Mouse (Mus musculus) hindbrain, embryonic 13.5 days (tissue): ENCODE results near the gene Nfib. TPM values are rescaled to one million over a fixed set of nuclear protein-coding genes. Genes with fewer than 3 reads are reported as not detected.

Experiments
- ATAC-seq: fragments of 200-750 bp; cut with Nextera tagmentation; 2 replicates; pipeline ENCODE4 v1.8.0; 2017; ENCODE audit warnings: moderate TSS enrichment; ENCODE audit not compliant: low FRiP score
- H3K27ac ChIP-seq: fragments of 300-500 bp; sonication (generic); 2 replicates; pipeline ENCODE4 v1.5.1; 2015; ENCODE audit warnings: inconsistent platforms, mild to moderate bottlenecking, moderate library complexity
- H3K27me3 ChIP-seq: fragments of 300-500 bp; sonication (generic); 2 replicates; pipeline ENCODE4 v1.6.1; 2015; ENCODE audit warnings: mild to moderate bottlenecking, inconsistent platforms
- H3K36me3 ChIP-seq: fragments of 300-500 bp; sonication (generic); 2 replicates; pipeline ENCODE4 v1.6.1; 2015; ENCODE audit warnings: mild to moderate bottlenecking, inconsistent platforms
- H3K4me1 ChIP-seq: fragments of 300-500 bp; sonication (generic); replicated peaks from 2 replicates; pipeline ENCODE4 v1.6.1; 2015; ENCODE audit warnings: inconsistent platforms
- H3K4me2 ChIP-seq: fragments of 300-500 bp; sonication (generic); 2 replicates; pipeline ENCODE4 v1.6.1; 2015; ENCODE audit warnings: inconsistent platforms, mild to moderate bottlenecking, moderate library complexity
- H3K4me3 ChIP-seq: fragments of 300-500 bp; sonication (generic); 2 replicates; pipeline ENCODE4 v1.5.1; 2015; ENCODE audit warnings: mild to moderate bottlenecking, inconsistent platforms
- H3K9ac ChIP-seq: fragments of 300-500 bp; sonication (generic); 2 replicates; pipeline ENCODE4 v1.6.1; 2015; ENCODE audit warnings: mild to moderate bottlenecking, inconsistent platforms
- H3K9me3 ChIP-seq: fragments of 300-500 bp; sonication (generic); 2 replicates; pipeline ENCODE4 v1.6.1; 2016; ENCODE audit warnings: inconsistent platforms
- WGBS: fragments of 180-500 bp; shearing (Covaris S2); methylation state at CpG from one replicate; pipeline ENCODE4 v1.1.7; 2015; 5-methylcytosine and 5-hydroxymethylcytosine counted together
- polyA plus RNA-seq: library from polyadenylated mRNA; unstranded; fragments of >200 nt; fragmentation: Nextera tagmentation; extraction: Ambion mirVana; gene quantifications from 2 replicates; pipeline ENCODE4 v1.2.1, GENCODE M21; 2015

The Nfib gene
- polyA plus RNA-seq, 1 experiment from 2014 or later = 107 TPM

DNA sequence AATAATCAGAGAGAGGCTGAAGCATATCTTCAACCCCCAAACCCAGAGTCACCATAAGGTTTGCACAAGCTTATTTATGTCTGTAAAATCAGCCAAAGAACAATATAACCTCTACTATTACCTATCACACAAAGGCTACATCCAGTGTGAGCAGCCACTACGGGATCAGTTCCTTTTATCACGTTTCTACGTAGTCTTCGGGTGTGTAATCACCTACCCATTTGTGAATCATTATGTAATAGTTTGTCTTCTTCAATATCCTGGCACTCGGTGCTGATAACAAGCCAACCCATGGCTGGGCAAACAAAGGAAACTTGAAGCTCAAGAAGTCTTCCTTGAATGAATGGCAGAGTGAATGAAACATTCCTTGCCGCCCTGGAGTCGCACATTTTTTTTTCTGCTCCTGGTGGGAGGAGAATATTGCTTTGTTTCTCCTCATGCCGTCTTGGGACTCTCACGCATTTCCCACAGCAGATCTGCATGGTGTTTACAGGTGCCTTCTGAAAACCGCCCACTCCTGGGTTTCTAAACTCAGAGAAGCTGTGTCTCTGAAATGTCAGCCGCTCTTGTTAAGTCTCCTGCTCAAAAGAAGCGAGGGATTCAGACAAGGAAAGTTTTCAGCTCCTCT lies 21.3 kb downstream of the Nfib start:
- WGBS = 59% methylated on average over 12 of the region's 12 CpGs
- peak overlapping the region; percentile 23 for H3K27ac ChIP-seq
- no peak for ATAC-seq

DNA sequence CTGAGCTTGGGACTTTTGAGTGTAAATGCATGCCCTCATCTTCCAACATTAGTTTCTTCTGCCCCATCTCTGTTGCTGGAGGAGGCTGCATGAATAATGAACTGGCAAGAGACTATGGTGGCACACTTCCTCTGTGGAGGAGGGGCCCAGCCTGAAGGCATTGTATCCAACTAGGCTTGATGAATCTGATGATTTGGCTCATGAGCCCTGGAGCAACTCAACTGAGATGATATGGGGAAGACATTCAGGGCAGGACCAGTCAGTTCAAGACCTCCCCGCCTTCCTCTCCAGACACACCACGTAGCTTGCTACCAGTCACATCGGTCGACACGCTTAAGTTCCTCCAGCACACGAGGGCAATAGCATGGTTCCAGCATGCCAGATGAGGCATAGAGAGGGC lies 22.0 kb downstream of the Nfib start:
- Histone ChIP-seq H3K4me2 (no peak overlapping the region), H3K4me1 (peaks cover 4% of the 10 kb centered on the region; the same call in 1 of the 2 replicates), H3K9ac (no peak overlapping the region), H3K9me3 (no peaks in the 10 kb centered on the region), H3K36me3 (no peaks in the 10 kb centered on the region), H3K27me3 (no peaks in the 10 kb centered on the region), H3K27ac (peak overlapping the region; percentile 18; the same call in 1 of the 2 replicates), H3K4me3 (no peak overlapping the region)
- WGBS = 86% methylated on average over 6 of the region's 6 CpGs
- ATAC-seq = no peak

More for the DNA sequence above, 21.3 kb downstream of the Nfib start:
- Histone ChIP-seq H3K4me1 (peaks cover 4% of the 10 kb centered on the region; the same call in 1 of the 2 replicates), H3K9me3 (no peaks in the 10 kb centered on the region), H3K4me2 (no peak overlapping the region), H3K36me3 (no peaks in the 10 kb centered on the region), H3K4me3 (no peak overlapping the region), H3K9ac (no peak overlapping the region), H3K27me3 (no peaks in the 10 kb centered on the region)

GRCm38 (mm10) chr4:82676104-82676503 lies 29.4 kb downstream of the Nfib start:
- H3K9me3 ChIP-seq = no peaks in the 10 kb centered on the region
- H3K4me1 ChIP-seq = no peaks in the 10 kb centered on the region
- H3K4me2 ChIP-seq = no peak overlapping the region
- H3K27ac ChIP-seq = no peak overlapping the region
- no peaks in the 10 kb centered on the region for H3K36me3 ChIP-seq
- H3K9ac ChIP-seq = no peak overlapping the region
- no peaks in the 10 kb centered on the region for H3K27me3 ChIP-seq
- ATAC-seq = no peak
- 93% methylated on average over 2 of the region's 2 CpGs for WGBS
- no peak overlapping the region for H3K4me3 ChIP-seq

- no peak overlapping the region for H3K9ac ChIP-seq
- 90% methylated on average over 3 of the region's 3 CpGs for whole genome bisulfite sequencing
Measured at GRCm38 (mm10) chr4:82667271-82667872, 38.2 kb downstream of the Nfib start.

DNA sequence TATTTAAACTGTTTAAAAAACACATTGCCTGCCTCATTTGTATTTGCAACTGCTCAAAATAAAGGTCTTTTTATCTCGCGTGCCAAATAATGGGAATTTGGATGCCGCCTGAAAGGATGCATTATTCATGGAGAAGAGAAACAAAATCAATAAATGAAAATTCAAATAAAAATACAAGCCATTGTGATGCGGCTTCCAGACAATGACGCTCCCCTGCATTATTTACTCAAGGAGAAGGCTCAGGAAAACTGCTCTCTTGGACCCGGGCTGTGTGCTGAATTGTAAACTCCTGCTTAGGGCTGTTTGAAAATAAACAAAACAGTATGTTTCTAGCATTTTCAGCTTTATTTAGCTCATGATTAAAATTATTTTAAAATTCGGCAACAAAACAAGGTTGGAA lies 41.1 kb downstream of the Nfib start:
- Histone ChIP-seq H3K27me3 (no peaks in the 10 kb centered on the region), H3K4me3 (no peak overlapping the region), H3K4me2 (no peak overlapping the region), H3K9me3 (no peaks in the 10 kb centered on the region), H3K36me3 (no peaks in the 10 kb centered on the region), H3K4me1 (peaks cover 22% of the 10 kb centered on the region), H3K27ac (no peak overlapping the region), H3K9ac (no peak overlapping the region)
- ATAC-seq = no peak
- 57% methylated on average over 7 of the region's 7 CpGs for WGBS

More at GRCm38 (mm10) chr4:82667271-82667872, 38.2 kb downstream of the Nfib start:
- no peak overlapping the region for H3K4me2 ChIP-seq
- H3K27me3 ChIP-seq = no peaks in the 10 kb centered on the region
- ATAC-seq = no peak
- no peak overlapping the region for H3K4me3 ChIP-seq
- H3K36me3 ChIP-seq = no peaks in the 10 kb centered on the region
- H3K4me1 ChIP-seq = peaks cover 16% of the 10 kb centered on the region
- H3K9me3 ChIP-seq = no peaks in the 10 kb centered on the region
- no peak overlapping the region for H3K27ac ChIP-seq

DNA sequence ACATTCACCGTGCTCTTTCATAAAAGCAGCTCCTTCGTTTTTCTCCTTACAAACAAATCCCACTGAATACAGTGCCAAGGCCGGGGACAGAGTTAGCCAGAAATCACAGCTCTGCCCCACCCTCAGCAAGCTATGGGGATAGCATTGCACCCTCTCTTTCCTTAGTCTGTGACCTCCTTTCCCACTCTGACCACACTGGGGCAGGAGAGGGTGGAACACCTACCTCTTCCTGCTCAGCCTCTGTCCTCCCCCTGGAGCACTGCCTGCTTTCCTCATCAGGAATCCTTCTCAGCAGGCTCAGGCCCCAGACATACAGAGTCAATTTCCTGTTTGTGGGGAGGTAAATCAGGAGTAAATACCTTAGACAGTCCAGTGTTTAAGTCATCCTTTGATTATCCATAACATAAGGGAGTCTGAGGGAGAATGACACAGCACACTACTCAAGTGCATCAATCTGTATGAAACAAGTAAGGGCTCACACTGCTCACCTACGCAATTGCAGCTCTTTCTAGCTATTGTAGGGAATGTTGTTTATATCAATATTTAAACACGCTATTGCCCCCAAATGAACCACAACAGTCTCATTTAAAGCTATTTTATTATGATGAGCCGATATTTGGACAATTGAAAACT lies 41.7 kb downstream of the Nfib start:
- peak; percentile 62 for ATAC-seq
- Histone ChIP-seq H3K4me1 (peaks cover 22% of the 10 kb centered on the region), H3K9ac (no peak overlapping the region), H3K4me3 (no peak overlapping the region), H3K36me3 (no peaks in the 10 kb centered on the region), H3K27me3 (no peaks in the 10 kb centered on the region), H3K9me3 (no peaks in the 10 kb centered on the region), H3K4me2 (no peak overlapping the region), H3K27ac (peak overlapping the region; percentile 14; the same call in 1 of the 2 replicates)
- WGBS = 79% methylated on average over 6 of the region's 6 CpGs

DNA sequence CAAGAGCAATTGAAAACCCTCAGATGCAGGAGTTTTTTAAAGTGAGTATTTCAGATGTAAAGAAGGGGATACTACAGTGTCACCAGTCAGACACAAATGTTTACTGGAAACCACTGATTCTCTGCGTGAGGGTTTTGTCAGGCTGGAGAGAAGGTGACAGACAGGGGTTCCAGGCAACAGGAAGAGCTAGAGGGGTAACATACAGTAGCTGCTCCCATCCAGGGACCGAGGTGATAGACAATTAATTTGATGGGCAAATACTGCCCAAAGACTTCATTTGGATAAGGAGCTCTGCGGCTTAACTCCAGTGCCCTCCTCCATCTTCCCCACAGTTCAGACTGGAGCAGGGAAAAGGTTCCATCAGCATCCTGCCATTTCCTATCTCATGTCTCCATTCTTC lies 42.9 kb downstream of the Nfib start:
- no peak for ATAC-seq
- Histone ChIP-seq H3K4me2 (no peak overlapping the region), H3K4me3 (no peak overlapping the region), H3K36me3 (no peaks in the 10 kb centered on the region), H3K9ac (no peak overlapping the region), H3K9me3 (no peaks in the 10 kb centered on the region), H3K27ac (peak overlapping the region; percentile 35; the same call in 1 of the 2 replicates), H3K27me3 (no peaks in the 10 kb centered on the region), H3K4me1 (peaks cover 22% of the 10 kb centered on the region)
- WGBS = 75% methylated on average over 3 of the region's 3 CpGs

- peak overlapping the region; percentile 35; the same call in 1 of the 2 replicates for H3K27ac ChIP-seq
- H3K9me3 ChIP-seq = no peaks in the 10 kb centered on the region
- WGBS = 43% methylated on average over 9 of the region's 9 CpGs
- no peaks in the 10 kb centered on the region for H3K36me3 ChIP-seq
- H3K4me1 ChIP-seq = peaks cover 22% of the 10 kb centered on the region
- ATAC-seq = no peak
- H3K27me3 ChIP-seq = no peaks in the 10 kb centered on the region
- no peak overlapping the region for H3K9ac ChIP-seq
- no peak overlapping the region for H3K4me2 ChIP-seq
- no peak overlapping the region for H3K4me3 ChIP-seq
Measured at GRCm38 (mm10) chr4:82662222-82662621, 43.3 kb downstream of the Nfib start.

DNA sequence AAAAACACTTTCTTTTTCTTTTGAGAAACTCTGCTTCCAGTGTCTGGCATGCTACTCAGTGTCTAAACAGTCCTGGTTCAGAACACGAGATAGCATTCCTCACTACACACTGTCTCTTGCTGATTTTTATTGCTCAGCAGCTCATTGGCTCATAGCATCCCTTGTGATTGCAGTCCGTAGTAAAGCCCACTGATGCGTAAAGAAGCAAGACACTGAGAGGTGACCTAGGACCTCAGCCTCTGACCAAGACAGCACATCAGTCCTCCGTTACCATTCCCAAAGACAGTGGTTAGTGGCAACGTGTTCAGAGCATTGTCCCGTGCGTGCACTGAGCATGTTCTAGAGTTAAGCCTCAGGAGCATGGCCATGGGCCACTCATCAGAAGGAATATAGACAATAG lies 44.3 kb downstream of the Nfib start:
- Histone ChIP-seq H3K4me1 (peaks cover 22% of the 10 kb centered on the region), H3K9ac (no peak overlapping the region), H3K4me2 (no peak overlapping the region), H3K4me3 (no peak overlapping the region), H3K27ac (no peak overlapping the region), H3K9me3 (no peaks in the 10 kb centered on the region), H3K27me3 (no peaks in the 10 kb centered on the region), H3K36me3 (no peaks in the 10 kb centered on the region)
- no peak for ATAC-seq
- 74% methylated on average over 7 of the region's 7 CpGs for WGBS

DNA sequence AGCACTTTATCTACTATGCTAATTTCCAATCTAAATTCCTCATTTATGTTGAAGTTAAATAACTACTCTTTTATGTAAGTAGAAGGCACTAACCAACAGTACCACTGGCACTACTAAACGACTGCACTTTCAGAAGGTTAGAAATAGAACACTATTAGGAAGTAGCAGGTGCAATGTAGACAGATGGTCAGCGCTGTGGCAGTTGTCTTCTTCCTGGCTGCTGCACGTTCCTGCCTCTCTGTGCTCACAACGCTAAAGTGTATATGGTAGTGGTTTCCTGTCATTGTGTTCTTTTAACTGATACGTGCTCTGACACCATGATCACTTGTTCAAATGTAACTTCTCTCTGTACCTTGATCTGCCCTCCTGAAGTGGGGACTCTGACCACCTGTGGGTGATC lies 59.9 kb downstream of the Nfib start:
- H3K9ac ChIP-seq = no peak overlapping the region
- H3K27me3 ChIP-seq = no peaks in the 10 kb centered on the region
- 85% methylated on average over 5 of the region's 5 CpGs for WGBS
- H3K27ac ChIP-seq = no peak overlapping the region
- no peak overlapping the region for H3K4me3 ChIP-seq
- H3K4me1 ChIP-seq = peaks cover 19% of the 10 kb centered on the region; the same call in 1 of the 2 replicates
- no peak for ATAC-seq
- no peak overlapping the region for H3K4me2 ChIP-seq
- H3K36me3 ChIP-seq = no peaks in the 10 kb centered on the region
- H3K9me3 ChIP-seq = no peaks in the 10 kb centered on the region

GRCm38 (mm10) chr4:82644797-82645196 lies 60.8 kb downstream of the Nfib start:
- ATAC-seq = peak; percentile 27; the same call in 1 of the 2 replicates

GRCm38 (mm10) chr4:82643734-82644085 lies 61.8 kb downstream of the Nfib start:
- Histone ChIP-seq H3K36me3 (no peaks in the 10 kb centered on the region), H3K4me3 (no peak overlapping the region), H3K27ac (peak overlapping the region; percentile 36; the same call in 1 of the 2 replicates), H3K27me3 (no peaks in the 10 kb centered on the region), H3K9me3 (no peaks in the 10 kb centered on the region), H3K4me2 (no peak overlapping the region), H3K4me1 (peaks cover 19% of the 10 kb centered on the region; the same call in 1 of the 2 replicates), H3K9ac (no peak overlapping the region)
- WGBS = 70% methylated on average over 5 of the region's 5 CpGs
- ATAC-seq = peak; percentile 44

More at GRCm38 (mm10) chr4:82644797-82645196, 60.8 kb downstream of the Nfib start:
- H3K27me3 ChIP-seq = no peaks in the 10 kb centered on the region
- WGBS = 65% methylated on average over 9 of the region's 9 CpGs
- no peak overlapping the region for H3K9ac ChIP-seq
- peaks cover 19% of the 10 kb centered on the region; the same call in 1 of the 2 replicates for H3K4me1 ChIP-seq
- no peak overlapping the region for H3K27ac ChIP-seq
- no peaks in the 10 kb centered on the region for H3K36me3 ChIP-seq
- H3K9me3 ChIP-seq = no peaks in the 10 kb centered on the region
- H3K4me3 ChIP-seq = no peak overlapping the region
- H3K4me2 ChIP-seq = no peak overlapping the region
